Mouse (Mus musculus) left cerebral cortex, adult 18-20 months (tissue): ENCODE measurements at regions not wholly inside any gene's neighbourhood (a gene's known extent, or its start where the extent isn't known, plus 50 kb on each side); places are given as distances from the start of the nearest gene placed in this dataset.
A peak's percentile ranks its signal among the peaks of the same experiment; 100 is the strongest.

ENCODE experiments used
- DNase-seq, 2 experiments: peaks; one replicate each; pipeline ENCODE4 v3.0.0; 2021 to 2022; ENCODE audit warnings: low spot score in 2 of 2, mixed read lengths in 1 of 2

DNA sequence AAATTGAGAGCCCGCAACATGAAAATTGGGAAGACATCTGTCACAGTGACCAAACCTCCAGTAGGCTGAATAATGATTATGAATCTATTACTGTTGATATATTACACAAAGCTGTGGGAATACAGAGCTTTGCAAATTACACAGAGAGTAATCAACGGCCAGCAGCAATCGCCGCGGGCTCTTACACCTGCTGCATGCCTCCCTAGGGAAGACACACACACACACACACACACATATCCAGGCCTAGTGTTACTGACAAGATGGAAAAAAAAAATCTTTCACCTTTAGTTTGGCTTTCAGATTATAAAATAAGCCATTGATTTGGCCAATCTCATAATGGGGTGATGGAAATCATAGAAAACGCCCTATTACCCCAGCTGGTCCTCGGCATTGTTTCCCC is 327.4 kb downstream of the Btg1 start:
- no peak for DNase-seq

DNA sequence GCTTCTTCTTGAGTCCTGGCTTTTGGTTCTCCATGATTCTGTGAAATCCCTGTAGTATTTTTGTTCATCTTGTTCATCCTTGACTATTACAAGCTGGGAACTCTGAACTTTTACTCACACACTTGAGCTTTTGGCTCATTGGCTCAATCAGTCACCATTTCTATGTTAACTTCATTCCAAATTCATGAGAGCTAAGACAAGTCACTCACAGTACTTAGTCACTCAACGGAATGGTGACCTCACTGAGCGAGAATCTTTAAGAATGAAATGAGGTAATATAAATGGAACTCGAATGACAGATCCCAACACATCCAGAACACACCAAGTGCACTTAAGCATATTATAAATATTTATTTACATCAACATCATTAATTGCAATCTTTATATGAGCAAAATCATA is 331.2 kb downstream of the Btg1 start:
- no peak for DNase-seq

DNA sequence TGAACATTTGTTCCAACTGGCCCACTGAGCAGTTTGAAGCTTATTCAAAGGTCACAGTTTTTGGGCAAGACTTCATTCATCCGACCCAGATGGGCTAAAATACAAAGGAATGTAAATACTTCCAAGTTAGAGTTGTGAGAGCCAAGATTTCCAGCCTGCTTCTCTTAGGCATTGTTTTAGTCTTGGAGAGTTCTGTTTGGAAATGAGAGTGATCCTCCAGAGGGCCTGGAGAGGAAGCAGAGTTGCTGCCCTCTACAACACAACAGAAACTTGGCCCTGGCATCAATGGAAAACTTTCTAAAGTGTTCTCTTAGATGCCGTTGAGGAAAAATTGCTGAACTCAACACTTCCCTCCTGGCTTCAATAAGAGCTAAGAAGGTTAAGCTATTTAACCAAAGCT is 332.1 kb downstream of the Btg1 start:
- DNase-seq: no peak

DNA sequence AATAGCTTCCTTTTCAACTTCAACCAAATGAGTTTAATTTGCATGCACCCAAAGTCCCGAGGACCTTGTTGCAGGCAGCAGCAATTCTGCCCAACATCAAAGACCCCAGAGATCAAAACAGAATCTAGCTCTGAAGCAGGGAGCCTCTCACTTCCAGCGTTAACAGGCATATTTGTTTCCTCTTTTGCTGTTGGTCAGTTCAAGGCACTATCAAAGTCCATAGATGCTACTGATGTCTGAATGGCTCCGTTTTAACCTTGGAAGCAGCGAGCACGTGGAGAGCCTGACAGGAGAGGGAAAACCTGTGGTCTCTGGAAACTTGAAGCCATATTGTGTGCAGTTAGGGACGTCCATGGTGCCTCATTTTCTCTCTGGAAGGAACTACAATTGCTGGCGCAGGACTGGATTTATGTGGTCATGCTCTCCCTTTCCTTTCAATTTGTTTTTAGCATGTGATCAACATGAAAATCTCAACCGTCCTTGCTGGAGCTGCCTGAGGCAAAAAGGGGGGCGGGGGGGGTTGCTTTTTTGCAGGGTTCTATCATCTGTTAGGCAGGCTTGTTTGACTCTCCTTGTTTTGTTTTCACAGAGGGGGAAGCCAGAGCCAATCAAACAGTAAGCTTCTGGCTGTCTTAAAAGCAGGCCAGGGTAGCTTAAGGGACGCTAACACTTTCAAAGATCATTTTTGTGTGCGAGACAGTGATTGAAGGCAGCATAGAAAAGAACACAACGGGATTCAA is 338.4 kb downstream of the Btg1 start:
- no peak for DNase-seq

DNA sequence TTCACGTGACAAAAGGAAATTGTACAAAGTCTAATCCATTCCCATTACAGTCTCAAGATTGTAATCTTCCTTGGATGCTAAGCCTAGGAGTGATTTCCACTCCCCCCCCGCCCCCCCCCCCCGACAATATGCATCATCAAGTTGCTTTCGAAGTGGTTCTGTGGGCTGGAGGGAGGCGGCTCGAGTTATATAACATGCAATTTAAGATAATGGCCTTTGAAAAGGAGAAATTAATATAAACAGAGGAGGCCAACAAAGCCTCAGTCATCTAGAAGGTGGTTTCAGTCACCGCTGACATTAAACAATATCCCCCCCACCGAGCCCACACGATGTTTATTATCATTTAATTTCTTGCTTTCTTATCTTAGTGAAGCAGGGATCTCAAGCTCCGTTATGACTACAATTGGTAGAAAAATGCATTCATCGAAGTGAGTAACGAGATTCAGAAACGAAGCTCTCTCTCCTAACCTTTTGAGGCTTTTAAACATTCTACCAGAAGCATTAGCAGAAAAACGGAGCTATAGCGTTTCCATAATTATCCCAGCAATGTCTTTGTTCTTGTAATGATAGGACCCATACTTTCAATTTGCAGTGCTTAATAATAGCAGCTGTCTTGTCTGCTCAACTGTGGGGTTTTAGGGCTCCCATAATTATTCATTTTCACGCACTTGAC is 339.1 kb downstream of the Btg1 start:
- DNase-seq: peak in 1 of 2 experiments; percentile 5

DNA sequence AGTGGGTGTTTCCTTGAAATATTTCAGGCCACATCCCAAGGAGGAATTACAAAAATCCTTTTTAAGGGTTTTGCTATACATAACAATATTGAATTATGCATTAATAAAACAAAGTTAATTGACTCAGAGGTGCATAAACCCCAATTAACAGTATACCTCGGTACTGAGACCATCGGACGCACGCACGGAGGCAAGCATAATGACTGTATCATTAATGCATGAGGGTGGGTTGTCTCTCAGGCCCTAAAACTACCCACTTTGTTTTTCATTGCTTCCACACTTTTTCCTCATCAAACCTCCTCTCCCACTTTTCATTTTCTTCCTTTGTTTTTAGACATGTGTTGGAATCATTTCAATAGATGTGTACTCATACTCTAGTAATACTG is 339.6 kb downstream of the Btg1 start:
- DNase-seq: no peak

DNA sequence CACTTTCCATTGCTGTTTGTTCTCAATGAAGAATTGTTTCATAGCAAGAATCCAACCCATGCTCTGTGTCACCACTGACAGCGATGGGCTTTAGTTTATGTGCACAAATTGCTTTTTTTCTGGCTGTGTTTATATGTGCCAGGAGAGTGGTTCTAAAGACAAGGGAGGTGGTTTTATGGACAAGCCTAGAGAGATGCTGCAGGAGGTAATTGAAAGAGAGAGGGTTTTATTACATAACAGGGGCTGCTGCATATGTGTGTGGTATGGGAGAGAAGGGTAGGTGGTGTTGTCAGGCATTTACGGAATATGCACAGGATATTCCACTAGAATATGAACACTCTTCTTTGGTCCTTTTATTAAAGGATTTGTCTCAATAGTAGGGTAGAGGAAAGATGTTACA is 340.2 kb downstream of the Btg1 start:
- DNase-seq: no peak

DNA sequence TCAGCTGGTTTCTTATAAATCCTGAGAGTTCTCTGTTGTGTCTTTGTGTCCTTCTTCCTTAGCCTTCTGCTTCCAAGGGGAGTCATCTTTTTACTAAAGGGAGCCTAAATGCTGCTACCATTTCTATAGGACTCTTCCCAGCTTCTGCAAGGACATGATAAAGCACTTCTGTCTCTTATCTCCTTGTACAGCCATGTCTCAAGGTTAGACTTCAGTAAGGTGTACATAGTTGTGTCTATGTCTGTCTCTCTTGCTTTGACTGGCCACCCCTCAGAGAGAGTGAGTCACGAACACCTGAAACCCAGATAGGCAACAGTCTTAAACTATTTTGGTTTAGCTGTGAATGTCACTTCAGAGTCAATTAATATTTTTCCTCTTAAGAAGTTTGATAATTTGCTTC is 353.0 kb downstream of the Btg1 start:
- no peak for DNase-seq

DNA sequence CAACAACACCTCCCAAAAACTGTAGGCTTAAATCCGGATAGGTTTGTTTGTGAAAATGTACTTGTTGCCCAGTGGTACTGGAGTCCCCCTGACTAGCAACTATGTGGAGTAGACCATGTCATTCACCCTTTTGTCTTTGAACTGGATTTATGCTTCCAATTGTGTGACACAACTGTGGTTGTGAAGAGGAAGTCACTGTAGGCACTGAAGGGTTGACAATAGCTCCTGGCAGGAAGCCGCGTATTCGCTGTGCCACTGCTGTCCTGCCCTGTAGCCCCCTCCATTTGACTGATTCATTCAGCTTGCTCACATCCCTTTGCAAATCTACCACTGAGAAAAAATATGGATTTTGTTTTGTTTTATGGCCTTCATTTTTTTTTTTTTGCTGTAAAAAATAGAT is 353.9 kb downstream of the Btg1 start:
- DNase-seq: no peak

DNA sequence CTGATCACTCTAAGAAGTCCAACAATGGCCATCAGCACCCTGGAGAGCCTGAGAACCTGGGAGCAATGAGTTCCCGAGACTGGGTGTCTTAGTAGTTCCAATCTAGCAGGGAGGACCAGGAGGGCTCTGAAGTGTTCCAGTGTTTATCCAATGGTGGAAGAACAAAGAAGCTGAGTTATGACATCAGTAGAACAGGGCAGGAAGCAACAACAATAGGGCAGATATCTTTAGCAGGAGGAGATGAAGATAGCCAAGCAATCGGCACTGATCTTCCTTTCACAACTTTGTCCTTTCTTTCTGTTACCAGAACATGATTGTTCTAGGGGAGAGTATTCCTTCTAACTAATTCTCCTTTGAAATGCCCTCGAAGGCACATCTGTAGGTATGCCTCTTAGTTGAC is 355.0 kb downstream of the Btg1 start:
- no peak for DNase-seq

DNA sequence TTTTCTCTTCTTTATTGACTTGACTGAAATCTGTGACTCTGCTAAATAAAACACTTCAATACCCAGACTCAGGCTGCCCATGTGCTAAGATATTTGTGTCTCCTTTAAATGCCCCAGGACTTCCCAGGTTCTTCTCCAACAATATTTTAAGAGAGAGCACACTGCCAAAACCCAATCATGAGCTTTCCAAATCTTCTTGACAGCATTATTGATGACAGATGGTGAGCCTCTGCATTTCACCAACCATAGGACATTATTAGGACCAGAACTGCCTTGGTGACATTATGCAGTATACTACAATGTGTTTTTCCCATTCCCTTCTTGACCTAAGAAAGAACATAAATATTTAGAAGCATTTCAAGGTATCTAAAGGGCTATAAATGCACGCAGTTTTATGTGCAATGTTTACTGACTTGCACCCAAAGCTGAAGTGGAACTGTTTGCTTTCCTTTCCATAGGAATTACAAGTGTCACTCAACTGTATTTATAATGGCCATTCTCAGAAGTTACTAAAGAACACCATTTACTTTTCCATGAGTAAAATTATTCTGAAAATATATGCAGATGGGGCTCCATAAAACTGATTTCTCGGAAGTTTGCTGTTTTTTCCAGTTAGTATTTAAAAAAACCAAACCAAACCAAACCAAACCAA is 357.6 kb downstream of the Btg1 start:
- no peak for DNase-seq

DNA sequence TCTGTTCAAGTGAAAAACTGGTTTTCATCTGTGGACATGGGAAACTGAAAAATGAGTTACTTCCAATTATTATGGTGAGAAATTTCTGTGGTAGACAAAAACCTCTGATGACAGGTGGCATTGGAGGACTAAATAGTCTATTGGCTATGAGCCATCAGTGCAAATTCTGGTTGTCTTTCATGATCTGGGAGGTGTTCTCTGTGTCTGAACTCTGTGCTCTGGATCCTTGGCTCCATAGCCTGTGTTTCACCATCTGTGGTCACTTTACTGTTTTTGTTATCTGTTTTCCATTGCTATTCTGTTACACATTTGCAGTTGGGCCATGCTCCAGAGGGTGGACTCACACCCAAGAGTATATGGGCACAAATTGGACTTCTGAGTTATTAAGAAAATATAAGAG is 359.9 kb downstream of the Btg1 start:
- no peak for DNase-seq

DNA sequence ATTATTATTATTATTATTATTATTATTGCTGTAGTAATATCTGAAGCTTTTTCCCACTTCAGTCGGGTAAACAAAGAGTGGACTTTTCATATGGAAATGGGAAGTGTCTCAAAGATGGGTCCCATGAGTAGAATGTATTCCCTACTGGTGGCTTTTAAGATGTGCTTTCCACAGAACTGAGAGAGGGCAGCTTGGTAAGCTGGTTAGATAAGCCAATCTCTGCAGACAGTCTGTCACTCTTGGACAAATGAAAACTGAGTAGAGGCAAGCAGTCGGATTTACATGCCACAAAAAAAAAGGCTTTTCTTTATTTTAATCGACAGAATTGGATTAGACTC is 363.7 kb downstream of the Btg1 start:
- DNase-seq: no peak

DNA sequence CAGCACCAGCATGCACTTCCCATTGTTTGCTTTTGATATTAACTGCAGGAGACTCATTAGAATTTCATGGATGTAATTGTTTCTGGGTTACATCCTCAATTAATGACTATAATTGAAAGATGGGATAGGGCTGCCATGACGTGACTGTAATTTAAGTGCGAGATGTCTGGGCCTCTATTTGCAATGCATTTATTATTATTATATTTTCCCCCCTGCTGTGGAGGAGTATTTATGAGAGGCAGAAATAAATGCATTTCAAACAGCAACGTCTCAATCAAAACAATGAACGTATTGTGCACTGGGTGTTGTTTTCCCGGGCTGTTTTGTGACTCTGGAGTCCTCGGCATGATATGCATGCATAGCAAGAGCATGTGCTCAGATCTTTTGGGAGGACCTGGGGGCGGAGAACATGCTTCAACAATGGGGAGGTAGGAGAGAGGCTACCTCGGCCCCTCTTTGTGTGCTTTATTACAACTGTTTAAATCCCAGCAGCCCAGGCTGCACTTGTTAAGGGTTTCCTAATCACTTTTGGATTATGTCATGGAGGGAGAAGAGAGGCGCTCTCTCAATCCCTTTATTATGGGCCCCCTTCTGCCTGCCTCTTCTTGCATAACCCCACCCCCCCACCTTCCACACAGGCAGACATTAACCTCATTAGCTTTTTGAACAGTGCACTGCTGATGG is 364.2 kb downstream of the Btg1 start:
- no peak for DNase-seq

DNA sequence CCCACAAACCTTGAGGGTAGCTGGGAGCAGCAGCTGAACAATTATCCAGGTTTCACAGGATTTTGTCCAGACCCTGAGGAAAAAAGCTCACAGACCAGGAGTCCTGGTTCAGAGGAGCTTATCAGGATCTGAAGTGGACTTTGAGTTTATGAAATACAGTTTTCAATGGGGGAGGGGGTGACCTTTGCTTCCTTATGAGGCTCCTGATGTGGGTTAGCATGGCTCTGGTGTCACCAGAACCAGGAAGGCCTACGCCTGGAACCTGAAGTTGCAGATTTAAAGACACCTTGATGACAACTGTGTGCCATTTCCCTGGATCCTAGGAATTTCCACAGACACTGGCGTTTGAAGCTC is 364.7 kb downstream of the Btg1 start:
- no peak for DNase-seq

DNA sequence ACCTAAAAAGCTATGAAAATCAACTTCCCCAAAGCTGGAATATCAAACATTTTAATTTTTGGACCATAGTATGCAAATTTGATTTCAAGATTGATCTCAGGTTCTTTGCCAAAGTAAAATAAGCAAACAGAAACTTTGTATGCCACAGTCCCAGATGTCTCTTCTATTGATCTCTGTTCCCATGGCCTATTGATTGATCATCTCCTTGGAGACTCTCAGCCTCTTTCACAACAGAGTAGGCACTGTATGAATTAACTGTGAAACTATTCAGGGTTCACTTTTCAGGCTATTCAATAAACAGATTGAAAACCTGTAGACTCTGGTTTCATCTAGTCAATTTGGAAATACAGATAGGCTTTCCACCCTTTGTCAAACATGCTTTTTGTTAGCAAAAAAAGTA is 384.1 kb downstream of the Btg1 start:
- DNase-seq: no peak

DNA sequence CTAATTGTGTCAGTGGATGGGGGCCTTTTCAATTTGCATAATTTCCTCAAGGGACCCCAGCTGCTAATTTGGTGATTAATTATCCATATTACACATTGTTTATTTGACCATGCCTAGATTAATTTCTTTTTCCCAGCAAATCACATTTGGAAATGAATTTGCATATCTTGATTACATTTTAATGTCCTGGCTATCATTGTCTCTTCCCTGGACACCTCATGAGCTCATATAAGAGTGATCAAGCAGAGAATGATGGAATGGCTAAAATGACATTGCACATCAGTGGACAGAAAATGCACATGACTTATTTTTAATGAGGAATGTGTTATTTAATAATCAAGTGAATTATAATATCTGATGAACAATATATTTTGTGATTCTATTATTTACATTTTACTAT is 392.1 kb downstream of the Btg1 start:
- no peak for DNase-seq

DNA sequence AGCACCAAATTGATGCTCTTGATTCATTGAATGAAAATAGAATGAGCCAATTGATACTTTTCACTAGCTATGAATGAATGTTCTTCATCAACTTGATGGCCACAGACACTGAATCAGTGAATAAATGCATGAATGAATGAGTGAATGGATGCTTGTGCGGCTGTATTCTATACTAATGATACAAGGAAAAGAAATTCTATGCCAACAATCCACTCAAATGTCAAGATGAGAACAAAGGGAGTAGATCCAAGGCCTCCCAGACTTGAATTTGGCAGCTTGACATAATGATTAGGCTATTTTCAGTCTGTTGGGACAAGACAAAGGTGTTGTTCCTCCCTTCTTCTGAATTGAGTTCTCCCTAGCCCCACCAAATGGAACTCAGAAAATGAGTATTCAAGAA is 393.1 kb downstream of the Btg1 start:
- DNase-seq: no peak

DNA sequence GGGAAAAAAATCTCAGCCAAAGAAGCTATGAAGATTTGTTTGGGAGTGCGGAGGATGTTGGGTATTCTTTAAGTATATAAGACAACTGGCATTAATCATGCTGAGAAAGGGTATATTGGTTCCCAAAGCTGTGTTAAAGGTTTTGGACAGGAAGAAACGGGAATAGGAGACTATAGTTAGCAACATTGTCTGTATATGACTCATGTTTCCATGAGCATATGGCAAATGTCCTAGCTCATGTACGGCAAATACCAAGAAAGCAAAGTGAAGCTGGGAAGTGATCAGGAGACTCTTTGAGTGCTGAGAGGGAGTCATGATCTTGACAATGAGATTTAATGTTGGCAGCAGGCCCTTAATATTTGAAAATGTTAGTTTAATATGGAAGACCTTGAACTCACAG is 401.8 kb downstream of the Btg1 start:
- DNase-seq: peak in 1 of 2 experiments; percentile 4

DNA sequence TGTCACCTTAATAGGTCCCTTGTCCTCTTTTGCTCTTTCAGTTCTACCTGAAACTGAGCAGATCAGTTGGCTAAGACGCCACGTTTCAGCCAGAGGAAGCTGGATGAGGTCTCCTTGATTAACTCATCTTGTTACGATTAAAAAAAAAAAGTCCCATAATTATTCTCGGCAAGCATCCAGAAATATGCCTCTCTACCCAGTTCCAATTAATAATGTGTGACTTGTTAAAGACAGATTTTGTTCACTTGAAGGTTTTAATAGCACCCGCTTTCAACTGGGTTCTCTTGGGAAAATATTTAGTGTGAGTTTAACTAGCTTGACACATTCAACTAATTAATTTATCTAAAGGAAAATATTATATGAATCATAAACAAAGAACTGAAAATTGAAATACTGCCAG is 412.0 kb downstream of the Btg1 start:
- DNase-seq: no peak

DNA sequence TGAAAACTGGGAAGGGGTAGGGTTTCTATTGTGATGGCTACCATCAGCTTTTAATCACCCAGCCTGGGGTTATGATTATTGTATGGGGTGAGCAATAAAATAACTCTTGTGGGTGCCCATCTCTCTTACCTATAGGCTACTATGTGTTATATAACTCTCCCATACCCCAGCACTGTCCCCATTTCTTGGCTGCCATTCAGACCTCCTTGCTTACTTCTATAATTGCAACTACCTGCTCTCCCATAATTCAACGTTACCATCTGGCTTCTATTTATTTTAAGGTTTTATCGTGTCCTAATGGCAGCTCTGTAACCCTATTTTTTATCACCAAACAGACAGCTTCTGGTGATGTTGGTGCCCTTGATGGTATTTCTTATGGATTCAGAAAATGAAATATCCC is 414.2 kb downstream of the Btg1 start:
- no peak for DNase-seq

DNA sequence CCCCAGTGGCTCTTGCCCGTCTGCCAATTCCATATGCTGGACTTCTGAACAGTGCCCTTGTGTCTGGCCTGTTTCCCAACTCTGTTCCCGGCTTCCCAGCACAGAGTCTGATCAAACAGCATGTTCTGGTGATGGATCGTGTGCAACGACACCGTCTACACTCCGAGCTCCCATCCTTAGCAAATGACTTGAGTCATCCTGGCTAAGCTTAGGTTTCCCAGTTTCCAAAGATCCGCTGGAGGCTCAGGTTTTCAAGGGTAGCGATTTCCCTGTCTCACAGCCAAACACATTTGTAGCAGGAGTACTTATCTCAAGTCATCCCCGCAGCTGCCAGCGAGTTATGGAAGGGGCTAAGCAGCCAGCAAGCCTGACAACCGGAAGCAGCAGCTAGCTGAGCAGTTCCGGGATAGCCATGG is 418.6 kb downstream of the Btg1 start:
- DNase-seq: peak in 1 of 2 experiments; percentile 9
